Mouse (Mus musculus): ENCODE data around the gene Naip1. TPM values are rescaled to one million over a fixed set of nuclear protein-coding genes. Genes with fewer than 3 reads are reported as not detected.

Naip1 gene
- polyA plus RNA-seq, 1 experiment from 2014 or later, result not detected

Other genes with a start within 250 kb of the Naip1 start
- 0.59 and 0.69 TPM in 2 replicates for gene Naip5, start 206.5 kb downstream of the Naip1 start, polyA plus RNA-seq (2015; fragmentation: Nextera tagmentation; extraction: Ambion mirVana)
- 0.21 and 0.37 TPM in 2 replicates for gene Naip6, start 135.2 kb downstream of the Naip1 start, polyA plus RNA-seq (2015; fragmentation: Nextera tagmentation; extraction: Ambion mirVana)
- 81.4 and 82.1 TPM in 2 replicates for gene Gtf2h2, start 39.7 kb upstream of the Naip1 start, polyA plus RNA-seq (2015; fragmentation: Nextera tagmentation; extraction: Ambion mirVana)
- gene Ocln, start 99.8 kb upstream of the Naip1 start, polyA plus RNA-seq (2015; fragmentation: Nextera tagmentation; extraction: Ambion mirVana), result 26.1 and 27.4 TPM in 2 replicates
- 14.0 and 15.3 TPM in 2 replicates for gene Marveld2, start 164.1 kb upstream of the Naip1 start, polyA plus RNA-seq (2015; fragmentation: Nextera tagmentation; extraction: Ambion mirVana)
- gene Ak6, start 198.1 kb upstream of the Naip1 start, polyA plus RNA-seq (2015; fragmentation: Nextera tagmentation; extraction: Ambion mirVana), result 268 and 298 TPM in 2 replicates
- gene Rad17, start 198.2 kb upstream of the Naip1 start, polyA plus RNA-seq (2015; fragmentation: Nextera tagmentation; extraction: Ambion mirVana), result 21.0 and 24.0 TPM in 2 replicates
- gene Taf9, start 198.7 kb upstream of the Naip1 start, polyA plus RNA-seq (2015; fragmentation: Nextera tagmentation; extraction: Ambion mirVana), result 13.7 and 13.9 TPM in 2 replicates
- gene Ccdc125, start 216.8 kb upstream of the Naip1 start, polyA plus RNA-seq (2015; fragmentation: Nextera tagmentation; extraction: Ambion mirVana), result 6.3 and 8.0 TPM in 2 replicates

Data from kidney, embryonic 15.5 days (tissue).